Mouse (Mus musculus) adipose tissue, adult 10 weeks (tissue): ENCODE results near the gene Sult6b2. TPM values are rescaled to one million over a fixed set of nuclear protein-coding genes. Genes with fewer than 3 reads are reported as not detected.

ENCODE experiments used
- polyA plus RNA-seq: library from polyadenylated mRNA; stranded (reverse); fragments of 350-450 nt; fragmentation: Illumina TruSeq; extraction: RNeasy Lipid Tissue Mini Kit (QIAGEN cat#74804); gene quantifications from one replicate; pipeline ENCODE4 v1.2.3, GENCODE M21; 2014; ENCODE audit warnings: low read depth, low replicate concordance

The Sult6b2 gene
- polyA plus RNA-seq = not detected

DNA sequence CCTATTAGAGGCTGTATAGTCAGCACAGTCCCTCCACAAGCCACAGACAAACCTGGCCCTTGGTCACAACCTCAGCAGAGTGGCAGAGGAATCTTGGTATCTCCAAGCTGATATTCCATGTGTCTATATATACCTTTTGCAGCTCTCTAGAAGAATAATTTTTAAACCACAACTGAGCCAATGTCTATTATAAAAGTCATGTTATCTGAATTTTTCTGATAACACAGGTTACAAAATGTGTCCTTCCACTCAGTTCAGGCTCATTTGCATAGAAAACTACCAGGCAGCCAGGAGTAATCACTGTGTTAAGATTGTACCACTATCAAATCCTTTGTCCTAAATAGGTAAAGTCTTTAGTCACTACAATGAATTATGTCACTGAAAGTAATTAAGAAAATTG is at the start of gene Sult6b2:
TSS of gene Sult6b2 (minus strand) at position 101 of the 400 bp plus-strand sequence.

DNA sequence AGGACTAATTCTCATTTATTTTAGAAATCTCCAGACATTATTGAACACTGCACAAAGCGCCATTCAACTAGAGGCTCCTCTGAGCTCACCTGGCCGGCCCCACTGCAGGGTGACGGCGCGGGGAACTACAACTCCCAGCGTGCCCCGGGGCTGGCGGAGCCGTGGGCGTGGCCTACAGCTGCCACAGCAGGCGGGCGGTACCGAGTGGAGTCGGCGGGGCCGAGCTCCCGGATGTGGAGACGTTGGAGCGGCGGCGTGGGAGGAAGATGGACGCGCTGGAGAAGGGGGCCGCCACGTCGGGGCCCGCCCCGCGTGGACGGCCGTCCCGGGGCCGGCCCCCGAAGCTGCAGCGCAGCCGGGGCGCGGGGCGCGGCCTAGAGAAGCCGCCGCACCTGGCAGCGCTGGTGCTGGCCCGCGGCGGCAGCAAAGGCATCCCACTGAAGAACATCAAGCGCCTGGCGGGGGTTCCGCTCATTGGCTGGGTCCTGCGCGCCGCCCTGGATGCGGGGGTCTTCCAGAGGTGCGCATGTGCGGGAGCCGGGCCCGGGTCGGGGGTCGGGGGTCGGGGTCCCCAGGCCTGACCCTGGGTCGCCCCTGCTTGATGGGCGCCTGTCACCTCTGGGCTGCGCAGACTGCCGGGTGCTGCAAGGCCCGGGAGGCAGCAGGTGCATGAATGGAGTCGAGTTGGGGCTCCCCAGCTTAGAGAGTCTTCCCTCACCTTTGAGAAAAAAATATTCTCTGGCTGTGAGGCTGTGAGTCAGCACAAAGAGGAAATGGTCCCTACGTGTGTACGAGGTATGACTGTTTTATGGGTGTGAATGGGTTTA is 47.6 kb downstream of the Sult6b2 start, which contains the start of gene Cmas:
TSS of gene Cmas (plus strand) at position 180 of the 827 bp plus-strand sequence.

Other genes starting within 250 kb of the Sult6b2 start
- gene Kcnj8, start 232.9 kb downstream of the Sult6b2 start, polyA plus RNA-seq = 10.3 TPM
- gene Abcc9, start 102.2 kb downstream of the Sult6b2 start, polyA plus RNA-seq = 10.3 TPM
- gene Cmas, start 47.8 kb downstream of the Sult6b2 start, polyA plus RNA-seq = 36.5 TPM
- gene St8sia1, start 159.9 kb upstream of the Sult6b2 start, polyA plus RNA-seq = 0.07 TPM